Mouse (Mus musculus) neural tube, embryonic 15.5 days (tissue): Measurements from ENCODE around the gene Olfr1341. TPM values are rescaled to one million over a fixed set of nuclear protein-coding genes. Genes with fewer than 3 reads are reported as not detected.

Experiments used
- ATAC-seq: fragments of 200-750 bp; cut with Nextera tagmentation; 2 replicates; pipeline ENCODE4 v1.8.0; 2017; ENCODE audit warnings: mild to moderate bottlenecking, moderate TSS enrichment, moderate library complexity; ENCODE audit not compliant: low FRiP score
- H3K27ac ChIP-seq: fragments of 300-500 bp; sonication (generic); replicated peaks from 2 replicates; pipeline ENCODE4 v1.5.1; 2015; ENCODE audit warnings: mild to moderate bottlenecking, inconsistent platforms
- H3K27me3 ChIP-seq: fragments of 300-500 bp; sonication (generic); replicated peaks from 2 replicates; pipeline ENCODE4 v1.6.1; 2015; ENCODE audit warnings: inconsistent platforms
- H3K36me3 ChIP-seq: fragments of 300-500 bp; sonication (generic); 2 replicates; pipeline ENCODE4 v1.6.1; 2015; ENCODE audit warnings: inconsistent platforms
- H3K4me1 ChIP-seq: fragments of 300-500 bp; sonication (generic); 2 replicates; pipeline ENCODE4 v1.6.1; 2015; ENCODE audit warnings: inconsistent platforms
- H3K4me2 ChIP-seq: fragments of 300-500 bp; sonication (generic); 2 replicates; pipeline ENCODE4 v1.6.1; 2015; ENCODE audit warnings: inconsistent platforms, mild to moderate bottlenecking, moderate library complexity
- H3K4me3 ChIP-seq: fragments of 300-500 bp; sonication (generic); replicated peaks from 2 replicates; pipeline ENCODE4 v1.5.1; 2015; ENCODE audit warnings: mild to moderate bottlenecking, inconsistent platforms
- H3K9ac ChIP-seq: fragments of 300-500 bp; sonication (generic); replicated peaks from 2 replicates; pipeline ENCODE4 v1.6.1; 2015; ENCODE audit warnings: mild to moderate bottlenecking, inconsistent platforms
- H3K9me3 ChIP-seq: fragments of 300-500 bp; sonication (generic); replicated peaks from 2 replicates; pipeline ENCODE4 v1.6.1; 2016; ENCODE audit warnings: inconsistent platforms
- WGBS: fragments of 180-500 bp; shearing (Covaris S2); methylation state at CpG from one replicate; pipeline ENCODE4 v1.1.7; 2015; ENCODE audit warnings: mixed read lengths; 5-methylcytosine and 5-hydroxymethylcytosine counted together
- polyA plus RNA-seq: library from polyadenylated mRNA; unstranded; fragments of >200 nt; fragmentation: Nextera tagmentation; extraction: Ambion mirVana; gene quantifications from 2 replicates; pipeline ENCODE4 v1.2.1, GENCODE M21; 2015

The Olfr1341 gene
- polyA plus RNA-seq = not detected in 2 replicates

DNA sequence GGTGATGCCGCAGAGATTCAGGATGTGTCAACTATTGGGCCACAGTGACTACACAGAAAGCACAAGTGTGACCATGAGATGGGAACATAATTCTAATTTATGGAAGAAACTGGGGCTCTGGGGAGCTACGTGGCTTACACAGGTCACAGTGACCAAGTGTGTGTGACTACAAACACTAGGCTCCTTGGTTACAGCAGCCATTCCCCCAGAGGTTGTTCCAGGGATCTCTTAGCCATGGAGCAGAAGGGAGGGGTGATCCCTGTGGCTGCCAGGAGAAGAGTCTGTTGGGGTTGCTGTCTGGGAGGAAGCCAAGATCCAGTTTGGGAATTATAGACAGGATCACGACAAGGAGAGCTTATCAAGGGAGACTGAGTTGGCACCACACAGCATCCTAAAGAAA lies at the start of gene Olfr1341:
Gene Olfr1341 (plus strand): TSS at position 301 of the 400 bp plus-strand sequence.
- no peak for ATAC-seq
- Histone ChIP-seq H3K36me3 (no peaks in the 10 kb centered on the region), H3K9ac (no peak within 1 kb of the TSS), H3K4me1 (no peaks in the 10 kb centered on the region), H3K9me3 (no peaks in the 10 kb centered on the region), H3K27me3 (no peaks in the 10 kb centered on the region), H3K27ac (no peak within 1 kb of the TSS), H3K4me3 (no peak within 1 kb of the TSS), H3K4me2 (no peak within 1 kb of the TSS)
- 81% methylated on average over 3 of the region's 3 CpGs for WGBS

DNA sequence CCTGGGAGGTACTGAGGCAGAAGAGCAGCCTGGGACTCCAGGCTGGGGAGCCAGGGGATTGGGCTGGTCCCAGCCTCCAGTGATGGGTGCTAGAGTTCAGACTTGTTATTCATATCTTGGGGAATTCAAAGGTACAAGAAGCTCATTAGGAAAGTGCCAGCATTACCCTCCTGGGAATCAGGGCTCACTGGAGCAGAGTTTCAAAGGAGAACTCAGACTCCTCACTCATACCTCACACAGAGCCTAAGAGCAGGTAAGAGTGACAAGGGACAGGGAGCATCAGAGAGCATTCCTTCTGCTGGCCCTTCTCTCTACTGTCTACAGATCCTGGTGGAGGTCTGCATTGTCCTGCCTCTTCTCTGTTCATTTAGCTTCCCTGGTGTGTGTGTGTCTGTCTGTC lies 44.7 kb upstream of the Olfr1341 start, which contains the start of gene Olfr62:
Gene Olfr62 (plus strand): TSS at position 301 of the 400 bp plus-strand sequence.
- H3K27me3 ChIP-seq = no peaks in the 10 kb centered on the region
- H3K4me3 ChIP-seq = no peak within 1 kb of the TSS
- no peaks in the 10 kb centered on the region for H3K4me1 ChIP-seq
- no peak within 1 kb of the TSS for H3K9ac ChIP-seq
- no peaks in the 10 kb centered on the region for H3K36me3 ChIP-seq
- H3K9me3 ChIP-seq = no peaks in the 10 kb centered on the region
- H3K27ac ChIP-seq = no peak within 1 kb of the TSS
- no peak for ATAC-seq
- H3K4me2 ChIP-seq = no peak within 1 kb of the TSS

DNA sequence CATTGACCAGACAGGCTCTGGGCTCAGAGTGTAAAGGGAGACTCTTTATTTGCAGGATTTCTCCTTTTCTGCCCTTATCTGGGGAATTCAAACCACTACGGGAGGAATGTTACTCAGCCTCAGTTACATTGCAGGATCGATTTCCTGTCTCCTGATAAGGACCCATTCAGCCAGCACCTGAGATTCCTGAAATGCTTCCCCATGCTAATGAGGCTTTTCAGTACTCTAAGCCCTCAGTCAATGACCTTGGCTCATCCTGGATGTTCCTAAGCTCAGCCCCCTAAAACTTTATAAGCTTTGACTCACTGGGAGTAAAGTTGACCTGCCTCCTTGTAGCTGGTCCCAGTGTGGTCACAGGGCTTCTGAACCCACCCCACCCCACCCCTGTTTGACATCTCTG lies 16.2 kb upstream of the Olfr1341 start:
- Histone ChIP-seq H3K9ac (no peak overlapping the region), H3K9me3 (no peaks in the 10 kb centered on the region), H3K36me3 (no peaks in the 10 kb centered on the region), H3K4me1 (no peaks in the 10 kb centered on the region), H3K4me2 (no peak overlapping the region), H3K27ac (no peak overlapping the region), H3K27me3 (no peaks in the 10 kb centered on the region), H3K4me3 (no peak overlapping the region)
- ATAC-seq = no peak
- 82% methylated on average over 2 of the region's 2 CpGs for WGBS

DNA sequence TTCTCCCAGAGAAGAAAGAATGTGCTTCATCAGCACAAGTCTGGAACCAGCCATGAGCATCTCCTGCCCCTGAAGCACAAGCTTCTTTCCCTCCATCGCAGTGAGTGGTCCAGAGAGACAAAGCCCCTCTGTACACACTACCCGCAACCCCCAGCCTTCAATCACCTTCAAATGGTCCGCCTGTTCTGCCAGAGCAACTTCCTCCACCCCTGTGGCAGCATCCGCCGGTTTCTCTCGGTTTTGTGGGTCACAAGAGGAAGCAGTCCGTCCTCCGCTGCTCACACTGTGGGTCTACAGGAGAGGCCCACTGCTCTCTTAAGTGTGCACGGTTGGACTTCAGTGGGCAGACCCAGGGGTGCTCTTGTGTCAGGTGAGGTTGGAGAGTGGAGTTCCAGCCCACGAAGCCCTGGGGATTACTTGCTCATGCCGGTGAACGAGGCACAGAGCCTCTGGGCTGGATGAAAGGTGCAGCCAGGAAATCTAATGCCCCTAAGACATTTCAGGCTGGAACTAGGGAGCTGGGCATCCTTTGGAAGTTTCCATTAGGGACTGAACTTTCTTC lies 10.8 kb upstream of the Olfr1341 start, which contains the start of gene Olfr1342:
Gene Olfr1342 (minus strand): TSS at position 345 of the 562 bp plus-strand sequence.
- no peak for ATAC-seq
- no peaks in the 10 kb centered on the region for H3K36me3 ChIP-seq

DNA sequence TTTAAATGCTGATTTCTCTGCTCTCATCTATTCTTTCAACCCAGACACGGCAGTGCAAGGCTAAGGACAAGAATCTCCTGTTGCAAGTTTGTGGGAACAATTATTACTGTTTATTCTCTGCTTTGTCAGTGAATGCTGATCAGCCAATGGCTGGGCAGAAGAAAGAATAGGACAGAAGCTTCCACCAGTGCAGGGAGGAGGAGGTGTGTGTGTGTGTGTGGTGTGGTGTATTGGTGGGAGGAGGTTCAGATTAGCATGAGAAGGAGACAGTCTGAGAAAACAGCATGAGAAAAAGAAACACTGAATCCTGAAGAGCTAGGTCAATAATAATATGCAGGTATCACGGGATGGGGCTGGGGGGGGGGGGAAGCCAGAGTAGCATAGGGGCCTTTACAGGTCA lies 9.5 kb upstream of the Olfr1341 start:
- no peaks in the 10 kb centered on the region for H3K4me1 ChIP-seq
- H3K4me3 ChIP-seq = no peak overlapping the region
- H3K4me2 ChIP-seq = no peak overlapping the region
- WGBS = 47% methylated on average over 2 of the region's 2 CpGs
- no peak overlapping the region for H3K9ac ChIP-seq
- ATAC-seq = no peak
- no peaks in the 10 kb centered on the region for H3K36me3 ChIP-seq
- no peaks in the 10 kb centered on the region for H3K9me3 ChIP-seq
- no peaks in the 10 kb centered on the region for H3K27me3 ChIP-seq
- H3K27ac ChIP-seq = no peak overlapping the region

More for the DNA sequence above, 10.8 kb upstream of the Olfr1341 start, which contains the start of gene Olfr1342:
- Histone ChIP-seq H3K27me3 (no peaks in the 10 kb centered on the region), H3K4me1 (no peaks in the 10 kb centered on the region), H3K4me2 (no peak within 1 kb of the TSS), H3K9me3 (no peaks in the 10 kb centered on the region), H3K4me3 (no peak within 1 kb of the TSS), H3K27ac (no peak within 1 kb of the TSS), H3K9ac (no peak within 1 kb of the TSS)
- WGBS = 63% methylated on average over 12 of the region's 12 CpGs

DNA sequence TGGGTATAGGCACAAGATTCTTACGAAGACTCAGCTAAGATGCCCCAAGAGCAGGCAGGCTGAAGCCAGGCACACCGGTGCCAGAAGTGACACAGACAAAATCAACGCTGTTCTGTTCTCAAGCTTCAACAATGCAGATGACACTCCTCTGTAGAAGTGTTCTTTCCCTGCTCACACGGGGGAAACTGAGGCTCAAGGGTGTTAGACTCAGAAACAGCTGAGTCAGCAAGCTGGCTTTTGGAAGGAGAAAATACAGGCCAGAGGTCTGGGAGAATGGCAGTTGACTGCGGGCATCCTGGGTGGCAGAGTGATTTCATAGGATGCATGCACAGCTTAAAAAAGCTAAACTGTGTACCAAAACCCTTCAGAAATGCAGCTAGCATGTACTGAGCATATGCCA lies 4.8 kb downstream of the Olfr1341 start:
- no peaks in the 10 kb centered on the region for H3K36me3 ChIP-seq
- WGBS = 86% methylated on average over 5 of the region's 5 CpGs

DNA sequence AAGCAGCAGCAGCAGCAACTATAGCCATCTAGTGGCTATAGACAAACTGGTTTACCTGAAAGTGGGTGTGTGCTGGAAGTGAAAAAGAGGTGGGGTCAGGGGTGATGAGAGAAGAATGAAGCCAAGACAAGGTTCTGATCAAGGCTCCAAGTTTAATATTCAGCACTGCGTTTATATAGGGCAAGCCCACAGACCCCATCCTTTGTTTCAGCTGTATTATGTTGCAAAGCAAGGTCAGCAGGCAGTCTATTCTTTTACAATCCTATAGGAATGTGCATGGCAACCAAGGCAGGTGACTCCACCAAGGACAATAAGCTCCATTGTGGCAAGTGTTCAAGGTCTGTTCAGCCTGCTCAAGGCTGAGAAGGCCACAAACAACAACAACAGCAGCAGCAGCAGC lies 8.3 kb downstream of the Olfr1341 start:
- H3K9me3 ChIP-seq = no peaks in the 10 kb centered on the region
- H3K4me2 ChIP-seq = no peak overlapping the region
- no peak overlapping the region for H3K27ac ChIP-seq
- ATAC-seq = no peak
- no peak overlapping the region for H3K9ac ChIP-seq
- WGBS = 15% methylated on average over 1 of the region's 1 CpGs
- no peak overlapping the region for H3K4me3 ChIP-seq
- H3K4me1 ChIP-seq = no peaks in the 10 kb centered on the region
- no peaks in the 10 kb centered on the region for H3K27me3 ChIP-seq
- no peaks in the 10 kb centered on the region for H3K36me3 ChIP-seq

More for the DNA sequence above, 4.8 kb downstream of the Olfr1341 start:
- Histone ChIP-seq H3K9ac (no peak overlapping the region), H3K4me1 (no peaks in the 10 kb centered on the region), H3K27ac (no peak overlapping the region), H3K27me3 (no peaks in the 10 kb centered on the region), H3K9me3 (no peaks in the 10 kb centered on the region), H3K4me2 (no peak overlapping the region), H3K4me3 (no peak overlapping the region)
- ATAC-seq = no peak

DNA sequence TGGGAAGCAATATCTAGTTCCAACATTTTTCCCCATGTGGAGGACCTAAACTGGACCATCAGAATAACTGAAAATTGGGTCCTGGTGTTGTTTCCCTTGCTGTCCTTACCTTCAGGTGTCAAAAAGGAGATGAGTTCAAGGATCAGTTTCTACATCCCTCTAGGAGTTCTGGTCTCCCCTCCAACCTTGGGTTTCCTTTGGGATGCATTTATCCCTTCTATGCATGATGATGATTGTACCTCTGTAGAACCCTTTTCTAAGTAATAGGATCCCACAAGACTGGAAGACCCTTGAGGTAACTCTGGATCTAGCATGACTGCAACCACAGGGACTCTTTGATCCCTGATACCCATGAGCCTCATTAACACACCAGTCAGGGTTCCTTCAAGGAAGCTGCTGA lies 16.5 kb downstream of the Olfr1341 start, which contains the start of gene Olfr1340:
Gene Olfr1340 (plus strand): TSS at position 301 of the 400 bp plus-strand sequence.
- H3K4me2 ChIP-seq = no peak within 1 kb of the TSS
- no peak within 1 kb of the TSS for H3K9ac ChIP-seq
- no peak within 1 kb of the TSS for H3K27ac ChIP-seq
- no peaks in the 10 kb centered on the region for H3K36me3 ChIP-seq
- H3K4me3 ChIP-seq = no peak within 1 kb of the TSS
- H3K4me1 ChIP-seq = no peaks in the 10 kb centered on the region
- H3K27me3 ChIP-seq = no peaks in the 10 kb centered on the region
- no peak for ATAC-seq
- no peaks in the 10 kb centered on the region for H3K9me3 ChIP-seq

DNA sequence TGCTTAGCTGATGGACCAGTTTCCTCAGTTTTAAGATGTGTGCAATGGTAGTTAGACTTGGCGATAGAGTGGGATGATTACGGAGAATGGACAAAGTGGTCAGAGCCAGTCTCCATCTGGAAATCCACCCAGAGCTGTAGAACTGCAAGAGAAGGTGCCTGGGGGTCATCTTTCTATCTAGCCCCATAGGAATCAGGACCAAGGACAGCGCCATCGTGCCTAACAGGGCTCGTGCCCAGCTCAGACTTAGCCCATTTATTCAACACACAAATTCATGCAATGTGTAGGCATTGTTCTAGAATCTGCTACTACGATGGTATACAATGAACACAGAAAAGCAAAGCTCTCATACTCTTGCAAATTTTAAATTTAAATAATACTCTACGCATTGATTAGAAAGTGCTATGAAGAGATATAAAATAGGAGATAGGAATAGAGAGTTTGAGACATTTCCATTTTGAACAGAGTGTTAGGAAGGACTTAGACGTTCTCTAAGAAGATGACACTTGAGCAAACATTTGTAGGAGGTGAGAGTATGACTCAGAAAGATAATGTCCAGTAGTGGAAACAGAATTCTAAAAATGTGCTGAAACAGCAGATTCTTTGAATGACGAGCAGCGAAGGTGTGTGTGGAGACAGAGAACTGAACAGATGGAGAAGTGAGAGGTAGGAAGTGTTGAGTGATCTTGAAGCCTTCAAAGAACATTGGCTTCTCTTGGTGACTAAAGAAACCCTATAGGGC lies 18.6 kb downstream of the Olfr1341 start:
- no peak for ATAC-seq
- Histone ChIP-seq H3K27ac (no peak overlapping the region), H3K27me3 (no peaks in the 10 kb centered on the region), H3K4me1 (no peaks in the 10 kb centered on the region), H3K36me3 (no peaks in the 10 kb centered on the region), H3K9me3 (no peaks in the 10 kb centered on the region), H3K4me2 (no peak overlapping the region), H3K4me3 (no peak overlapping the region), H3K9ac (no peak overlapping the region)
- 62% methylated on average over 10 of the region's 10 CpGs for WGBS

DNA sequence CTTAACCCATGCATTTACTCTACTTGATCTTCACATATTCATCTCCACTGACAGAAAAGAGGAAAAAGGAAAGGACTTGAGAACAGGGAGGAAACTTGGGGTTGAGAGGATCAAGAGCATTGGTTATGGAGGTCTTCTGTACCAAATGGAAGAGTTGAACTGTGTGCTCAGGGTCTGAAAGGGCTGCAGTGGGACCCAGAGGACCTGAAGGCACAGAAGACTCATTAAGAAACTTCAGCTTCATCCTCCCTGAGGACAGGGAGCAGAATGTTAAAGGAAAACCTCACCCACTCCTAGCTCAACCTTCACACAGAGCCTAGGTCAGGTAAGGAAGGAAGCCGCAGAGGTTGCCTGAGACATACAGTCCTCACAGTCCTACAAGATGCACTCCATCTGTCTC lies 28.6 kb downstream of the Olfr1341 start, which contains the start of gene Olfr1339:
Gene Olfr1339 (plus strand): TSS at position 301 of the 400 bp plus-strand sequence.
- ATAC-seq = no peak
- Histone ChIP-seq H3K4me3 (no peak within 1 kb of the TSS), H3K27me3 (no peaks in the 10 kb centered on the region), H3K9ac (no peak within 1 kb of the TSS), H3K4me2 (no peak within 1 kb of the TSS), H3K4me1 (no peaks in the 10 kb centered on the region), H3K9me3 (no peaks in the 10 kb centered on the region), H3K36me3 (no peaks in the 10 kb centered on the region), H3K27ac (no peak within 1 kb of the TSS)
- WGBS = 100% methylated on average over 1 of the region's 1 CpGs

DNA sequence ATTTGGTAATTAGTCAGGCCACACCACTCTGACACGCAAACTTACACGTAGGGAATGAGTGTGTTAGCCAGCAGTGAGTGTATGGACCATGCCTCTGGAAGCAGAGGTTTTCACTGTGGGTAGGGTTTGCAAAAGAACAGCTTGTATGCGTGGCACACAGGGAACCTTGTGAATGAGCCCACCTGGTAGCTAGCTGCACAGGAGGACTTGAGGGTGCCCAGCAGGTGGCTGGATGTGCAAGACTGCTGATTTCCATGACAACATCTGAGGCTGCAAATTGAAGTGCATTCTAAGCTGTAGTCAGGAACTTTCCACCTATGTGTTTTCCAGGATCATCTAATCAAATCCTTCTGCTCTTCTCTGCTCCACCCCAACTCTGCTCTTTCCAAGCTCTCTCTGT lies 36.3 kb downstream of the Olfr1341 start:
- H3K4me2 ChIP-seq = no peak overlapping the region
- H3K9ac ChIP-seq = no peak overlapping the region
- no peak overlapping the region for H3K27ac ChIP-seq
- no peak for ATAC-seq
- H3K27me3 ChIP-seq = peaks cover 18% of the 10 kb centered on the region
- no peaks in the 10 kb centered on the region for H3K36me3 ChIP-seq
- H3K4me1 ChIP-seq = peaks cover 8% of the 10 kb centered on the region; the same call in 1 of the 2 replicates
- no peaks in the 10 kb centered on the region for H3K9me3 ChIP-seq
- WGBS = 58% methylated on average over 3 of the region's 3 CpGs
- no peak overlapping the region for H3K4me3 ChIP-seq
